Mouse (Mus musculus): ENCODE results near the gene Wscd2. TPM values are rescaled to one million over a fixed set of nuclear protein-coding genes. Genes with fewer than 3 reads are reported as not detected.
"Not testable (repeated sequence)": the region's sequence is repeated elsewhere in the genome, so short reads cannot be mapped to it uniquely, and the experiment has no call there.

Wscd2 gene
- total RNA-seq, 2 experiments from 2014 or later, result 0.53 to 0.67 TPM

GRCm38 (mm10) chr5:113577555-113577954, 87.4 kb downstream of the Wscd2 start:
- intact Hi-C loops (cut with DNase I), result no loop called here

GRCm38 (mm10) chr5:113578428-113578827, 88.3 kb downstream of the Wscd2 start:
- intact Hi-C loops (cut with DNase I), result no loop called here
- DNase-seq, result no peak

More at GRCm38 (mm10) chr5:113577555-113577954, 87.4 kb downstream of the Wscd2 start:
- DNase-seq, result no peak

GRCm38 (mm10) chr5:113579128-113579527, 89.0 kb downstream of the Wscd2 start:
- intact Hi-C loops (cut with DNase I), result no loop called here
- no peak for DNase-seq

- DNase-seq, result no peak
- intact Hi-C loops (cut with DNase I), result no loop called here
Measured at GRCm38 (mm10) chr5:113580248-113580647, 90.1 kb downstream of the Wscd2 start.

- intact Hi-C loops (cut with DNase I), result no loop called here
- no peak for DNase-seq
Measured at GRCm38 (mm10) chr5:113580801-113581200, 90.7 kb downstream of the Wscd2 start.

GRCm38 (mm10) chr5:113583424-113584162, 93.5 kb downstream of the Wscd2 start:
- intact Hi-C loops (cut with DNase I), result no loop called here
- DNase-seq, result no peak

GRCm38 (mm10) chr5:113584439-113584838, 94.3 kb downstream of the Wscd2 start:
- intact Hi-C loops (cut with DNase I), result no loop called here
- no peak for DNase-seq

- intact Hi-C loops (cut with DNase I); DNase-seq: not testable (repeated sequence)
Measured at GRCm38 (mm10) chr5:113585619-113586457, 95.7 kb downstream of the Wscd2 start.

- intact Hi-C loops (cut with DNase I); DNase-seq: not testable (repeated sequence)
Measured at GRCm38 (mm10) chr5:113586458-113586849, 96.3 kb downstream of the Wscd2 start.

GRCm38 (mm10) chr5:113590010-113590640, 100.0 kb downstream of the Wscd2 start:
- no peak for DNase-seq
- intact Hi-C loops (cut with DNase I), result loop anchor here (5.0 kb wide), 1 partner anchor 112 kb away; no protein-coding TSS in a partner anchor

GRCm38 (mm10) chr5:113591166-113591565, 101.0 kb downstream of the Wscd2 start:
- intact Hi-C loops (cut with DNase I), result loop anchor here (5.0 kb wide), 1 partner anchor 111 kb away; no protein-coding TSS in a partner anchor
- DNase-seq, result no peak

GRCm38 (mm10) chr5:113591751-113592230, 101.7 kb downstream of the Wscd2 start:
- intact Hi-C loops (cut with DNase I), result loop anchor here (5.0 kb wide), 1 partner anchor 111 kb away; no protein-coding TSS in a partner anchor
- DNase-seq, result no peak

GRCm38 (mm10) chr5:113593911-113594705, 104.0 kb downstream of the Wscd2 start:
- intact Hi-C loops (cut with DNase I), result loop anchor here (5.0 kb wide), 1 partner anchor 108 kb away; no protein-coding TSS in a partner anchor

GRCm38 (mm10) chr5:113596252-113596651, 106.1 kb downstream of the Wscd2 start:
- no peak for DNase-seq
- intact Hi-C loops (cut with DNase I), result no loop called here

More at GRCm38 (mm10) chr5:113593911-113594705, 104.0 kb downstream of the Wscd2 start:
- no peak for DNase-seq

- intact Hi-C loops (cut with DNase I), result no loop called here
- no peak for DNase-seq
Measured at GRCm38 (mm10) chr5:113596780-113597353, 106.7 kb downstream of the Wscd2 start.

- DNase-seq, result no peak
- intact Hi-C loops (cut with DNase I), result no loop called here
Measured at GRCm38 (mm10) chr5:113600181-113600580, 110.0 kb downstream of the Wscd2 start.

- intact Hi-C loops (cut with DNase I), result no loop called here
- no peak for DNase-seq
Measured at GRCm38 (mm10) chr5:113600803-113601202, 110.7 kb downstream of the Wscd2 start.

GRCm38 (mm10) chr5:113603471-113603870, 113.3 kb downstream of the Wscd2 start:
- no peak for DNase-seq
- intact Hi-C loops (cut with DNase I), result no loop called here

- no peak for DNase-seq
- intact Hi-C loops (cut with DNase I), result no loop called here
Measured at GRCm38 (mm10) chr5:113604758-113605157, 114.6 kb downstream of the Wscd2 start.

- DNase-seq, result no peak
- intact Hi-C loops (cut with DNase I), result no loop called here
Measured at GRCm38 (mm10) chr5:113606121-113606520, 116.0 kb downstream of the Wscd2 start.

Measured in heart, postnatal 10 days (tissue).